In the genomic region with DNA sequence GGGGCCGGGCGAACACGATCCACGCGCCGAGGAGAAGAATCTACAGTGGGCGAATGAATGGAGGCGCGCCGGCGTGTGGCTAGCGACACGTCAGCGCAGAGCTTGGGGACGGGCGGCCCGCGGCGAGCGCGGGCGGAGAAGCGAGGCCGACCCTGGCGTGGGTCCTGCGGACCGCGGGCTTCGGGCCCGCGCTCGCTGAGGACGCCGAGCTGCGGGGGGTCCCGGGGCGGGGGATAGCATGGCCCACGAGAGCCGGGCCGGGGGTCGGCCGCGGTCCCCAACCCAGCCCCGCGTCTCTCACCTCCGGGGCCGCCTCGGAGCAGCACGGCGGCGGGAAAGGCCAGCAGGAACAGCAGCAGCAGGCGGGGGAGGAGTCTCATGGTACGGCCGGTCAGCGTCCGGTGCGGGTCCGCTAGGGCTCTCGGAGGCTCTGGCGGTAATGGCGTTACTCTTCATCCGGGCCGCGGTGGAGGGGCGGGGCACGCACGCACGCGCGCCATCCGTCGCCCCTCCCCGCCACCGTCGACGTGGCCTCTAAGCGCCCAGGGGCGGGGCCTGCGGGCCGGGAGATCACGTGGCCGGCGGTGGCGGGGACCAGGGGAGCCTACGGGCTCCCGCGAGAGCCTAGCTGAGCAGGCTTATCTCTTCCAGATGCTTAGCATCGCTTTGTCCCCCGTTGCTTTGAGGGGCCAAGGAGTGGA, we compare ENCODE assay signal across 8 mouse cellular contexts. TPM values are rescaled to one million over a fixed set of nuclear protein-coding genes. Genes with fewer than 3 reads are reported as not detected.
A peak's percentile ranks its signal among the peaks of the same experiment; 100 is the strongest.
DNase-seq lines count a peak whose midpoint lies in the region; ATAC-seq and TF ChIP-seq lines count a peak whose summit lies in the region.

A gene (minus strand): TSS at position 514 of the 701 bp plus-strand sequence.

- peak within 1 kb of the TSS; percentile 62 for H3K4me2 ChIP-seq in embryonic facial prominence, embryonic 15.5 days (replicated peaks)
- peak within 1 kb of the TSS; percentile 83 for H3K4me2 ChIP-seq in limb, embryonic 14.5 days (replicated peaks; ENCODE audit: low read depth, low read length, severe bottlenecking)
- H3K4me2 ChIP-seq in midbrain, postnatal 0 days (ENCODE audit: low read depth, low read length, poor library complexity, severe bottlenecking): peak within 1 kb of the TSS; percentile 67

- peak; percentile 87; the same call in 1 of the 2 replicates for TF ChIP-seq POLR2A in bone marrow, adult 2 months (IDR thresholded peaks at IDR 0.05; ENCODE audit: borderline replicate concordance, control insufficient read depth, low read depth, low read length)
- 0 out of 2 replicates have a peak, but pooled peaks have one; percentile 77 for TF ChIP-seq POLR2A in limb, embryonic 14.5 days (IDR thresholded peaks at IDR 0.05; ENCODE audit: borderline replicate concordance, extremely low read depth, insufficient read depth, insufficient read length)

- no peaks in the 10 kb centered on the region for H3K9me3 ChIP-seq in embryonic facial prominence, embryonic 15.5 days (replicated peaks)
- H3K9me3 ChIP-seq in limb, embryonic 14.5 days (ENCODE audit: control insufficient read depth, low read length): no peaks in the 10 kb centered on the region
- no peaks in the 10 kb centered on the region for H3K9me3 ChIP-seq in midbrain, postnatal 0 days (ENCODE audit: low read length)

- H3K9ac ChIP-seq in embryonic facial prominence, embryonic 15.5 days: peak within 1 kb of the TSS; percentile 88
- H3K9ac ChIP-seq in limb, embryonic 14.5 days (ENCODE audit: low read depth, low read length, severe bottlenecking): peak within 1 kb of the TSS; percentile 97
- peak within 1 kb of the TSS; percentile 93 for H3K9ac ChIP-seq in midbrain, postnatal 0 days (replicated peaks; ENCODE audit: low read length, poor library complexity, severe bottlenecking)

- peak within 1 kb of the TSS; percentile 99 for H3K4me3 ChIP-seq in bone marrow, adult 2 months (replicated peaks; ENCODE audit: control insufficient read depth, low read depth, low read length)
- H3K4me3 ChIP-seq in embryonic facial prominence, embryonic 15.5 days (replicated peaks): peak within 1 kb of the TSS; percentile 77
- H3K4me3 ChIP-seq in limb, embryonic 14.5 days (replicated peaks; ENCODE audit: low read length): peak within 1 kb of the TSS; percentile 95
- H3K4me3 ChIP-seq in midbrain, postnatal 0 days (ENCODE audit: low read depth, low read length): peak within 1 kb of the TSS; percentile 96

- H3K36me3 ChIP-seq in embryonic facial prominence, embryonic 15.5 days: peaks cover 18% of the 10 kb centered on the region
- peaks cover 29% of the 10 kb centered on the region for H3K36me3 ChIP-seq in limb, embryonic 14.5 days (ENCODE audit: control insufficient read depth, insufficient read depth, low read length)
- peaks cover 19% of the 10 kb centered on the region for H3K36me3 ChIP-seq in midbrain, postnatal 0 days (ENCODE audit: insufficient read depth, low read length)

- WGBS in bone marrow, adult 2 months: under 1% methylated on average over 89 of the region's 89 CpGs
- WGBS in embryonic facial prominence, embryonic 15.5 days: under 1% methylated on average over 89 of the region's 89 CpGs
- 3% methylated on average over 65 of the region's 89 CpGs for WGBS in limb, embryonic 14.5 days
- WGBS in midbrain, postnatal 0 days: under 1% methylated on average over 84 of the region's 89 CpGs

- no peak for TF ChIP-seq CTCF in bone marrow, adult 2 months (IDR thresholded peaks at IDR 0.05; ENCODE audit: control insufficient read depth, insufficient read depth, low read length)
- TF ChIP-seq CTCF in midbrain, postnatal 0 days (IDR thresholded peaks at IDR 0.05): no peak

- DNase-seq in 416B (ENCODE audit: low read depth): peak; percentile 94
- peak; percentile 91 for DNase-seq in heart, adult 8-10 months (ENCODE audit: low spot score)
- DNase-seq in kidney, adult 9 months: peak; percentile 96
- DNase-seq in limb, embryonic 14.5 days (ENCODE audit: low spot score): peak; percentile 95
- DNase-seq in midbrain, postnatal 0 days (ENCODE audit: low spot score): peak; percentile 96
- peak; percentile 93 to 96 for DNase-seq in spleen, postnatal 14 days (ENCODE audit: low spot score in 2 of 2)

- H3K4me1 ChIP-seq in bone marrow, adult 2 months (ENCODE audit: control insufficient read depth, insufficient read depth, low read length): peaks cover 4% of the 10 kb centered on the region
- H3K4me1 ChIP-seq in embryonic facial prominence, embryonic 15.5 days: no peaks in the 10 kb centered on the region
- peaks cover 8% of the 10 kb centered on the region for H3K4me1 ChIP-seq in limb, embryonic 14.5 days (ENCODE audit: control insufficient read depth, insufficient read depth, low read length)
- peaks cover 9% of the 10 kb centered on the region for H3K4me1 ChIP-seq in midbrain, postnatal 0 days (ENCODE audit: insufficient read depth, low read length)

- peak within 1 kb of the TSS; percentile 97 for H3K27ac ChIP-seq in bone marrow, adult 2 months (ENCODE audit: control insufficient read depth, insufficient read depth, low read depth, low read length, poor library complexity)
- H3K27ac ChIP-seq in embryonic facial prominence, embryonic 15.5 days (replicated peaks): peak within 1 kb of the TSS; percentile 91
- peak within 1 kb of the TSS; percentile 94 for H3K27ac ChIP-seq in limb, embryonic 14.5 days (replicated peaks; ENCODE audit: low read depth, low read length)
- peak within 1 kb of the TSS; percentile 92 for H3K27ac ChIP-seq in midbrain, postnatal 0 days (ENCODE audit: low read depth, low read length)

- H3K27me3 ChIP-seq in embryonic facial prominence, embryonic 15.5 days: no peaks in the 10 kb centered on the region
- H3K27me3 ChIP-seq in limb, embryonic 14.5 days (ENCODE audit: control insufficient read depth, insufficient read depth, low read length): no peaks in the 10 kb centered on the region
- no peaks in the 10 kb centered on the region for H3K27me3 ChIP-seq in midbrain, postnatal 0 days (ENCODE audit: insufficient read depth, low read length)

- ATAC-seq in embryonic facial prominence, embryonic 15.5 days (ENCODE audit: insufficient number of reproducible peaks, low FRiP score, low TSS enrichment, low read depth): peak; percentile 95
- ATAC-seq in limb, embryonic 14.5 days (ENCODE audit: low FRiP score, low read depth): peak; percentile 96
- peak; percentile 97 for ATAC-seq in midbrain, postnatal 0 days (ENCODE audit: low FRiP score)

RNA-seq across cellular contexts. Expression of the gene that starts here (rescaled TPM):
- 43.0 and 56.0 TPM in 2 replicates for polyA plus RNA-seq in bone marrow, adult 2 months (2011; ENCODE audit: insufficient read depth, insufficient read length, low replicate concordance, missing spikeins)
- 130 and 131 TPM in 2 replicates for polyA plus RNA-seq in embryonic facial prominence, embryonic 15.5 days (2015; fragmentation: Nextera tagmentation; extraction: Ambion mirVana)
- 10 to 100 TPM; 36.3 to 44.8 (median 42.9) TPM for total RNA-seq in heart, adult 8-10 months (2022)
- 32.6 and 36.2 TPM in 2 replicates for polyA plus RNA-seq in limb, embryonic 14.5 days (2012; rRNA removed)
- polyA plus RNA-seq in limb, embryonic 14.5 days (2014; fragmentation: Nextera tagmentation; extraction: Ambion mirVana): 130 and 137 TPM in 2 replicates
- 32.5 and 36.7 TPM in 2 replicates for total RNA-seq in midbrain, postnatal 0 days (2014; rRNA removed)
- polyA plus RNA-seq in midbrain, postnatal 0 days (2015; fragmentation: Nextera tagmentation; extraction: Ambion mirVana): 66.9 and 71.0 TPM in 2 replicates

Comparison
In these comparisons a context has a peak if more than half of its experiments do, and no peak if none do; other contexts are left out.
1. Peak in every context shown above with its lines: DNase-seq, ATAC-seq, H3K4me3 ChIP-seq and H3K27ac ChIP-seq.